Mouse (Mus musculus) lung, postnatal 10 days (tissue): ENCODE measurements around the gene Amz1.

Source experiments
- DNase-seq: peaks from one replicate; pipeline ENCODE4 v3.0.0; 2021

The Amz1 gene

GRCm38 (mm10) chr5:140726062-140726839 lies 2.3 kb downstream of the Amz1 start:
- no peak for DNase-seq

GRCm38 (mm10) chr5:140726946-140727740 lies 3.2 kb downstream of the Amz1 start:
- DNase-seq, result no peak

GRCm38 (mm10) chr5:140731040-140731797 lies 7.3 kb downstream of the Amz1 start:
- DNase-seq, result no peak

- no peak for DNase-seq
Observed at GRCm38 (mm10) chr5:140732195-140732594, 8.3 kb downstream of the Amz1 start.

- no peak for DNase-seq
Observed at GRCm38 (mm10) chr5:140733336-140733735, 9.4 kb downstream of the Amz1 start.

GRCm38 (mm10) chr5:140735297-140735696 lies 11.4 kb downstream of the Amz1 start:
- DNase-seq, result peak; percentile 71

- DNase-seq, result no peak
Observed at GRCm38 (mm10) chr5:140736166-140736565, 12.2 kb downstream of the Amz1 start.

- no peak for DNase-seq
Observed at GRCm38 (mm10) chr5:140739813-140740212, 15.9 kb downstream of the Amz1 start.

- DNase-seq, result no peak
Observed at GRCm38 (mm10) chr5:140741040-140741439, 17.1 kb downstream of the Amz1 start.

GRCm38 (mm10) chr5:140741877-140742276 lies 17.9 kb downstream of the Amz1 start:
- DNase-seq, result no peak

- DNase-seq, result no peak
Observed at GRCm38 (mm10) chr5:140743706-140744131, 19.8 kb downstream of the Amz1 start.

- no peak for DNase-seq
Observed at GRCm38 (mm10) chr5:140748425-140748824, 24.5 kb downstream of the Amz1 start.

GRCm38 (mm10) chr5:140749062-140749875 lies 25.3 kb downstream of the Amz1 start:
- peak; percentile 87 for DNase-seq

GRCm38 (mm10) chr5:140750925-140751324 lies 27.0 kb downstream of the Amz1 start:
- DNase-seq, result peak; percentile 62

- no peak for DNase-seq
Observed at GRCm38 (mm10) chr5:140752041-140752440, 28.1 kb downstream of the Amz1 start.

GRCm38 (mm10) chr5:140752639-140753038 lies 28.7 kb downstream of the Amz1 start:
- DNase-seq, result no peak

GRCm38 (mm10) chr5:140753223-140753622 lies 29.3 kb downstream of the Amz1 start:
- peak; percentile 52 for DNase-seq

GRCm38 (mm10) chr5:140758864-140759263 lies 34.9 kb downstream of the Amz1 start:
- DNase-seq, result no peak

- DNase-seq, result no peak
Observed at GRCm38 (mm10) chr5:140762540-140762939, 38.6 kb downstream of the Amz1 start.

GRCm38 (mm10) chr5:140764921-140765613 lies 41.1 kb downstream of the Amz1 start:
- peak; percentile 58 for DNase-seq

- no peak for DNase-seq
Observed at GRCm38 (mm10) chr5:140766566-140766965, 42.6 kb downstream of the Amz1 start.

GRCm38 (mm10) chr5:140767704-140768141 lies 43.8 kb downstream of the Amz1 start:
- DNase-seq, result peak; percentile 96
